Mouse (Mus musculus) megakaryocyte-erythroid progenitor cell, adult 5-6 weeks (primary cell): ENCODE measurements around the gene Serpina1c. TPM values are rescaled to one million over a fixed set of nuclear protein-coding genes. Genes with fewer than 3 reads are reported as not detected.
"Not testable (repeated sequence)": the region's sequence is repeated elsewhere in the genome, so short reads cannot be mapped to it uniquely, and the experiment has no call there.

Experiments used
- ATAC-seq: replicated peaks from 2 replicates; pipeline ENCODE4 v1.8.0; 2016; ENCODE audit warnings: mild to moderate bottlenecking, inconsistent platforms; ENCODE audit not compliant: severe bottlenecking, poor library complexity, low FRiP score, low TSS enrichment
- total RNA-seq, 2 experiments: library from RNA; stranded (forward) in 1 of 2; stranded (reverse) in 1 of 2; fragments of 200-1000, 215-1000 nt in 1 of 2; fragments of >200 nt in 1 of 2; fragmentation: Nextera tagmentation in 1 of 2; gene quantifications; 2 replicates each; pipeline ENCODE4 v1.2.3; 2014 to 2017

Gene Serpina1c
- total RNA-seq (2014; fragmentation: Nextera tagmentation) = not detected in 2 replicates
- total RNA-seq (2017) = not detected in 2 replicates

GRCm38 (mm10) chr12:103904837-103905340 is at the start of gene Serpina1c:
Serpina1c (minus strand) TSS chr12:103904887.
- not testable (repeated sequence) for ATAC-seq

DNA sequence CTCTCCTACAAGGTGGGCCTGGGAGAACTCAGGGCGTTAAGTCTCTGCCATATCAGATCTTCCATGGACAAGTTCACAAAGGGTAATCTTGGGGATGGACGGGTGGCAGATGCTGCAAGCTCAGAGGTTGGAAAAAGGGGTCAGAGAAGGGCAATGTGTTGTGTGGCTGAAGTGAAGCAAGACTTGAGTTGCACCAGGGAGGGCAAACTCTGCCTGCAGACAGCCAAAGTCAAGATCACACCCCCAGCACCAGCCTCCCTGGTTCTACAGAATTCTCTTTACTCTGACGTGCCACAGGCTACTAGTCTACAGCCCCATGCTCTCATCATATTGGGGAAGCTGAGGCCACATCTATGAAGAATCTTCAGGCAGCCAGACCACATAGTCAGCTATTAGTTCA is 48.3 kb upstream of the Serpina1c start:
- not testable (repeated sequence) for ATAC-seq

- no peak for ATAC-seq
Observed at GRCm38 (mm10) chr12:103946243-103946642, 41.6 kb upstream of the Serpina1c start.

- ATAC-seq = not testable (repeated sequence)
Observed at GRCm38 (mm10) chr12:103909181-103909580, 4.5 kb upstream of the Serpina1c start.

DNA sequence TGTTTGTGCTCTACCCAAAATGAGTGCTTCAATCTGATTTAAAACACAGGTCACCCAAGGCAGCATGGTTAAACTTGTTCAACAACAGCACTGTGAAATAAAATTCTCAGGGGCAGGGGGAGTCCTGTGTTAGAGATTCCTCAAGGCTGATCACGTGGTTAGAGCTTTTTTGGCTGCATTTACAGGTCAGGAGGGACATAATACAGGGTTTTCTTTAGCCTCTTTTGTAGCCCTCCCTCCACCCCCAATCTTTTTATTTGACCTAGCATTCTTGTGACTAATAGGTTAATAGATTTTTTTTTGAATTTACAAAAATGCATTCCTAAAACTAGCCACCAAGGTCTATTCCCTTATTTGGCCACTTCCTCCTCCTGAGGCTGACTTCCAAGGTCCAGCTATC is 3.1 kb upstream of the Serpina1c start:
- not testable (repeated sequence) for ATAC-seq

DNA sequence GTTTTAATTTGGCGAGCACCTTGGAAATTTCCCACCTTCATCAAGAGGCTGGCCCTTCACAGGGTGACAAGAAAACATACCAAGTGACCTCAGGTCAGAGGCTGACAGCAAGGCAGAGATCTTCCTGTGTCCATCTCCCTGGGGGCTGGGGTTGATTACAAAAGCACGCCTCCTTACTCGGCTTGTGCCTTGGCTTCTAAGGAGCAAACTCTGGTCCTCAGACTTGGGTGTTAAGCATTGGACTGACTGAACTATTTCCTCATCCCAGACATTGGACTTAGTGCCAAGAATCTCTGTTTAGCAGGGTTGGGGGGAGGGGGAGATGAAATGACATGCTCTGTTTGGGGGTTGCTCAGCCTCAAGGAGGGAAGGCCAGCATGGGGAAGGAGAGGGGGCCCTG is 2.8 kb downstream of the Serpina1c start:
- not testable (repeated sequence) for ATAC-seq

- ATAC-seq = not testable (repeated sequence)
Observed at GRCm38 (mm10) chr12:103866873-103867272, 37.8 kb downstream of the Serpina1c start.

- ATAC-seq = not testable (repeated sequence)
Observed at GRCm38 (mm10) chr12:103863101-103863974, 41.3 kb downstream of the Serpina1c start, which contains the start of gene Serpina1a. Serpina1a (minus strand) TSS chr12:103863562.

- no peak for ATAC-seq
Observed at GRCm38 (mm10) chr12:103860976-103861375, 43.7 kb downstream of the Serpina1c start.

DNA sequence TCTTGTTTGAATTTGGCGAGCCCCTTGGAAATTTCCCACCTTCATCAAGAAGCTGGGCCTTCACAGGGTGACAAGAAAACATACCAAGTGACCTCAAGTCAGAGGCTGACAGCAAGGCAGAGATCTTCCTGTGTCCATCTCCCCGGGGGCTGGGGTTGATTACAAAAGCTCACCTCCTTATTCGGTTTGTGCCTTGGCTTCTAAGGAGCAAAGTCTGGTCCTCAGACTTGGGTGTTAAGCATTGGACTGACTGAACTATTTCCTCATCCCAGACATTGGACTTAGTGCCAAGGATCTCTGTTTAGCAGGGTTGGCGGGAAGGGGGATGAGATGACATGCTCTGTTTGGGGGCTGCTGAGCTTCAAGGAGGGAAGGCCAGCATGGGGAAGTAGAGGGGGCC is 44.1 kb downstream of the Serpina1c start:
- ATAC-seq = not testable (repeated sequence)

DNA sequence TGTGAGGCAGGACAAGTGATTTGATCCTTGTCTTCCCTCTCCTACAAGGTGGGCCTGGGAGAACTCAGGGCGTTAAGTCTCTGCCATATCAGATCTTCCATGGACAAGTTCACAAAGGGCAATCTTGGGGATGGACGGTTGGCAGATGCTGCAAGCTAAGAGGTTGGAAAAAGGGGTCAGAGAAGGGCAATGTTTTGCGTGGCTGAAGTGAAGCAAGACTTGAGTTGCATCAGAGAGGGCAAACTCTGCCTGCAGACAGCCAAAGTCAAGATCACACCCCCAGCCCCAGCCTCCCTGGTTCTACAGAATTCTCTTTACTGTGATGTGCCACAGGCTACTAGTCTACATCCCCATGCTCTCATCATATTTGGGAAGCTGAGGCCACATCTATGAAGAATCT is 45.1 kb downstream of the Serpina1c start:
- not testable (repeated sequence) for ATAC-seq

DNA sequence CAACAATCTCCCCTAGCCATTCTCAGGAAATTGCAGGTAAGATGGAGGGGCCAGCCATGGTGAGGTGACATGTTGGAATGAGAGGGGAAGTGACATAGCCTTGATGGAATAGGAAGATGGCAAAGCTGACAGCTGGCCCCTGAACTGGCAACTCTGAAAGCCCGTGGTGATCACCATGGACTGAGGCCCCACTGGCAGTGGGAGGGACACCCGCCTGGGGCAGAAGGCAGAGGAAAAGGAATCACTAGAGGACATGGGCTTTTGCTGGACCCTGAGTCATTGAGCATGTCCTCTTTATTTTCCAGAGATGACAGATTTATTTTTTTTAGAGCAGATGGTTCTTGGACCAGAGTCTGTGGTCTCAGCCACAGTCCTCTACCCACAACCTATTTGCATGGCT is 51.7 kb downstream of the Serpina1c start:
- ATAC-seq = not testable (repeated sequence)

Other genes starting within 250 kb of the Serpina1c start
- not detected in 2 replicates for gene Serpina6, start 247.7 kb downstream of the Serpina1c start, total RNA-seq (2014; fragmentation: Nextera tagmentation)
- not detected in 2 replicates for gene Serpina6, start 247.7 kb downstream of the Serpina1c start, total RNA-seq (2017)
- not detected in 2 replicates for gene Serpina16, start 228.7 kb downstream of the Serpina1c start, total RNA-seq (2014; fragmentation: Nextera tagmentation)
- gene Serpina16, start 228.7 kb downstream of the Serpina1c start, total RNA-seq (2017) = not detected in 2 replicates
- not detected in 2 replicates for gene Serpina1f, start 209.4 kb downstream of the Serpina1c start, total RNA-seq (2014; fragmentation: Nextera tagmentation)
- not detected in 2 replicates for gene Serpina1f, start 209.4 kb downstream of the Serpina1c start, total RNA-seq (2017)
- not detected in 2 replicates for gene Serpina1d, start 131.3 kb downstream of the Serpina1c start, total RNA-seq (2014; fragmentation: Nextera tagmentation)
- not detected in 2 replicates for gene Serpina1d, start 131.3 kb downstream of the Serpina1c start, total RNA-seq (2017)
- not detected in 2 replicates for gene Serpina1b, start 74.5 kb downstream of the Serpina1c start, total RNA-seq (2014; fragmentation: Nextera tagmentation)
- not detected in 2 replicates for gene Serpina1b, start 74.5 kb downstream of the Serpina1c start, total RNA-seq (2017)
- gene Serpina1a, start 41.3 kb downstream of the Serpina1c start, total RNA-seq (2014; fragmentation: Nextera tagmentation) = not detected in 2 replicates
- not detected in 2 replicates for gene Serpina1a, start 41.3 kb downstream of the Serpina1c start, total RNA-seq (2017)
- not detected in 2 replicates for gene Serpina1e, start 54.1 kb upstream of the Serpina1c start, total RNA-seq (2014; fragmentation: Nextera tagmentation)
- gene Serpina1e, start 54.1 kb upstream of the Serpina1c start, total RNA-seq (2017) = not detected in 2 replicates
- gene Serpina11, start 85.1 kb upstream of the Serpina1c start, total RNA-seq (2014; fragmentation: Nextera tagmentation) = not detected in 2 replicates
- not detected in 2 replicates for gene Serpina11, start 85.1 kb upstream of the Serpina1c start, total RNA-seq (2017)
- gene Serpina9, start 108.9 kb upstream of the Serpina1c start, total RNA-seq (2014; fragmentation: Nextera tagmentation) = not detected in 2 replicates
- not detected in 2 replicates for gene Serpina9, start 108.9 kb upstream of the Serpina1c start, total RNA-seq (2017)
- gene Serpina12, start 139.6 kb upstream of the Serpina1c start, total RNA-seq (2014; fragmentation: Nextera tagmentation) = not detected in 2 replicates
- gene Serpina12, start 139.6 kb upstream of the Serpina1c start, total RNA-seq (2017) = 0.28 TPM in 1 of 2 replicates, not detected in the other
- not detected in 2 replicates for gene Serpina5, start 196.2 kb upstream of the Serpina1c start, total RNA-seq (2014; fragmentation: Nextera tagmentation)
- not detected in 2 replicates for gene Serpina5, start 196.2 kb upstream of the Serpina1c start, total RNA-seq (2017)
- gene Serpina3a, start 207.8 kb upstream of the Serpina1c start, total RNA-seq (2014; fragmentation: Nextera tagmentation) = not detected in 2 replicates
- not detected in 2 replicates for gene Serpina3a, start 207.8 kb upstream of the Serpina1c start, total RNA-seq (2017)
- not detected in 2 replicates for gene Serpina3b, start 223.1 kb upstream of the Serpina1c start, total RNA-seq (2014; fragmentation: Nextera tagmentation)
- gene Serpina3b, start 223.1 kb upstream of the Serpina1c start, total RNA-seq (2017) = not detected in 2 replicates
- gene Serpina3c, start 249.0 kb upstream of the Serpina1c start, total RNA-seq (2014; fragmentation: Nextera tagmentation) = not detected in 2 replicates
- gene Serpina3c, start 249.0 kb upstream of the Serpina1c start, total RNA-seq (2017) = not detected in 2 replicates